Mouse (Mus musculus) liver, embryonic 14.5 days (tissue): ENCODE results near the gene Sytl1.

Experiments used
- CTCF ChIP-seq: IDR thresholded peaks from 2 replicates; pipeline ENCODE4 v1.5.1; 2016; ENCODE audit warnings: antibody characterized with exemption, low read depth, control low read depth
- EP300 ChIP-seq: IDR thresholded peaks from 2 replicates; pipeline ENCODE4 v1.6.1; 2016; ENCODE audit warnings: antibody characterized with exemption, low read depth

- TF ChIP-seq CTCF (no peak), EP300 (no peak)
Measured at GRCm38 (mm10) chr4:133265759-133266158, 2.8 kb upstream of the Sytl1 start.
